Mouse (Mus musculus): ENCODE measurements around the gene Set. TPM values are rescaled to one million over a fixed set of nuclear protein-coding genes. Genes with fewer than 3 reads are reported as not detected.

The Set gene
- total and polyA plus RNA-seq, 3 experiments: 515 to 1,049 (median 902) TPM

DNA sequence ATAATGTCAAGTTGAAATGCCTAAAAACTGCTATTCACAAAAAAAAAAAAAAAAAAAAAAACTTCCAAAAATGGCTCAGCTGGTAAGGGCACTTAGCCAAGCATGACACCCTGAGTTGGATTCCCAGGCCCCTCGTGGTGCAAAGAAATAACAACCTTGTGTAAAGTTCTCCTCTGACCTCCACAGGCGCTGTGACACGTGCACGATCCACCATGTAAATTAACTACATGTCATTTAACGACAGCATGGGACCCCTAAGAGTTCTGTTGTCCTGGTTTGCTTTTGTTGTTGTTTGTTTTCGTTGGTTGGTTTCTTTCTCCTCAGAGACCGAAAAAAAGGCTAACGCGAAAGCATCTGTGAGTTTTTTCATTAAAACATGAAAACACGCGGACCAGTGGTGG, 9.1 kb upstream of the Set start:
- Histone ChIP-seq H3K4me1 (ENCODE audit: control insufficient read depth in 1 of 2, insufficient read depth in 2 of 2) (peaks cover 7 to 20% of the 10 kb centered on the region in 2 experiments), H3K36me3 (replicated peaks in 1 of 2; ENCODE audit: control insufficient read depth in 1 of 2, insufficient read depth in 1 of 2, low read length in 1 of 2) (peaks cover 0 to 24% of the 10 kb centered on the region in 2 experiments), H3K4me3 (replicated peaks in 1 of 3; ENCODE audit: low read depth in 2 of 3, low read length in 2 of 3, poor library complexity in 1 of 3) (peak overlapping the region; percentile 62 to 98 (median 70)), H3K79me2 (replicated peaks; ENCODE audit: control insufficient read depth, extremely low read depth, insufficient read depth, poor library complexity, severe bottlenecking) (no peaks in the 10 kb centered on the region), H3K27ac (ENCODE audit: insufficient read depth, low read depth) (peak overlapping the region; percentile 54; the same call in 1 of the 2 replicates), H3K4me2 (ENCODE audit: insufficient read depth, low read depth, poor library complexity, severe bottlenecking) (peak overlapping the region; percentile 41), H3K27me3 (replicated peaks) (no peaks in the 10 kb centered on the region), H3K9ac (ENCODE audit: insufficient read depth, low read depth) (peak overlapping the region; percentile 92), H3K9me3 (replicated peaks; ENCODE audit: low read length) (no peaks in the 10 kb centered on the region)
- peak; percentile 69 for DNase-seq (ENCODE audit: extremely low read depth)
- in situ Hi-C loops (cut with MboI; ENCODE audit: low pct_ligation_motif_present, low pct_unique_long_range_greater_than_20kb, low sequenced_read_pairs) (loop anchor here (10.0 kb wide), 1 partner anchor 117 kb away; no protein-coding TSS in a partner anchor), dilution Hi-C loops (cut with MboI; ENCODE audit: extremely low pct_ligation_motif_present, extremely low pct_unique_long_range_greater_than_20kb, low sequenced_read_pairs) (no loop called here)
- TF ChIP-seq USF2 (conservative IDR thresholded peaks at IDR 0.05; ENCODE audit: low read depth, low read length): no peak
- no peak for TF ChIP-seq MAFK (IDR thresholded peaks at IDR 0.05; ENCODE audit: insufficient replicate concordance, low read length)
- TF ChIP-seq ZC3H11A (IDR thresholded peaks at IDR 0.05; ENCODE audit: low read depth, low read length): no peak
- peak; percentile 95 for TF ChIP-seq MYC (IDR thresholded peaks at IDR 0.05; ENCODE audit: low read depth, low read length)
- TF ChIP-seq E2F4 (IDR thresholded peaks at IDR 0.05; ENCODE audit: insufficient replicate concordance, low read depth, low read length): no peak
- TF ChIP-seq MAX (IDR thresholded peaks at IDR 0.05; ENCODE audit: low read length): peak; percentile 87
- TF ChIP-seq POLR2A (IDR thresholded peaks at IDR 0.05; ENCODE audit: low read depth, low read length): no peak
- peak; percentile 88 for TF ChIP-seq BHLHE40 (IDR thresholded peaks at IDR 0.05; ENCODE audit: low read depth, low read length)
- TF ChIP-seq ZKSCAN1 (IDR thresholded peaks at IDR 0.05; ENCODE audit: borderline replicate concordance, low read depth, low read length): no peak
- peak; percentile 82 for TF ChIP-seq ZNF384 (IDR thresholded peaks at IDR 0.05; ENCODE audit: low read depth, low read length)
- TF ChIP-seq CTCF (conservative IDR thresholded peaks at IDR 0.05 in 1 of 2, IDR thresholded peaks at IDR 0.05 in 1 of 2; ENCODE audit: low read depth in 2 of 2, low read length in 2 of 2): no peak
- no peak for TF ChIP-seq TBP (conservative IDR thresholded peaks at IDR 0.05; ENCODE audit: low read depth, low read length)
- TF ChIP-seq ETS1 (conservative IDR thresholded peaks at IDR 0.05; ENCODE audit: low read depth, low read length): no peak
- 0 out of 2 replicates have a peak, but pooled peaks have one; percentile 65 for TF ChIP-seq MXI1 (IDR thresholded peaks at IDR 0.05; ENCODE audit: low read depth, low read length)

DNA sequence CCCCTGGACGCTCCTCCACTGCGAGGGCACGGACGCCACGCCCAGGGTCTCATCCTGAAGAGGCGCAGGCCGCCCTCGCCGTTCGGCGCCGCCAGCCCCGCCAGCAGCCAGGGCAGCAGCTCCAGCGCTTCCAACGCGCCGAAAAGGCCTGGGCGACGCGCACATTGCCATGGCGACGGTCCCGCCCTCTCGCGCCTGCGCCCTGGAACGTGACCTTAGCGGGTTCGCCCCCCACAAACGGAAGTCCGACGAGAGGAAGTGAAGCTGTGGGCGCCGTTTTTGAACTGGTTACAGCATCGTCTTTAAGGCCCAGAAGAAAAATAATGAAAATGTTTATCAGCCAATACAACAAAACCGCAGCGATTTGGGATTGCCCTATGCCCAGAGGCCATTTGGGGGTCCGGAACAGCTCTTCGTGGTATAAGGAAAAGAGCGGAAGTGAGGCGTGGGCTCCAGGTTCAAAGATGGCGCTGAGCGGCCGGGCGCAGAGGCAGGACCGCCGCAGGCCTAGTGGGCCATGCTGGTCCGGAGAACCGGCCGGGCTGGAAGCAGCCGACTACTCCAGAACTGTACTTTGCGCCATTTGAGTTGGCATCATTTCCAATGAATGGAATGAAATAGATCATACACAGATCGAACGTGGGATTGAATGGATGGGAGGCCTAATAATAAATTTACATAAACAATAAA, 8.3 kb upstream of the Set start, which contains the start of gene Wdr34:
Gene Wdr34, minus strand, starts transcription at position 183 of the 690 bp plus-strand sequence.
- peak within 1 kb of the TSS; percentile 62 to 98 (median 70) for H3K4me3 ChIP-seq (replicated peaks in 1 of 3; ENCODE audit: low read depth in 2 of 3, low read length in 2 of 3, poor library complexity in 1 of 3)
- H3K4me1 ChIP-seq (ENCODE audit: control insufficient read depth in 1 of 2, insufficient read depth in 2 of 2): peaks cover 7 to 20% of the 10 kb centered on the region in 2 experiments
- DNase-seq (ENCODE audit: extremely low read depth): peak; percentile 96
- in situ Hi-C loops (cut with MboI; ENCODE audit: low pct_ligation_motif_present, low pct_unique_long_range_greater_than_20kb, low sequenced_read_pairs): loop anchor here (10.0 kb wide), 1 partner anchor 116 kb away; no protein-coding TSS in a partner anchor
- peak within 1 kb of the TSS; percentile 92 for H3K9ac ChIP-seq (ENCODE audit: insufficient read depth, low read depth)
- H3K9me3 ChIP-seq (replicated peaks; ENCODE audit: low read length): no peaks in the 10 kb centered on the region
- peaks cover 0 to 24% of the 10 kb centered on the region in 2 experiments for H3K36me3 ChIP-seq (replicated peaks in 1 of 2; ENCODE audit: control insufficient read depth in 1 of 2, insufficient read depth in 1 of 2, low read length in 1 of 2)
- no peaks in the 10 kb centered on the region for H3K79me2 ChIP-seq (replicated peaks; ENCODE audit: control insufficient read depth, extremely low read depth, insufficient read depth, poor library complexity, severe bottlenecking)
- dilution Hi-C loops (cut with MboI; ENCODE audit: extremely low pct_ligation_motif_present, extremely low pct_unique_long_range_greater_than_20kb, low sequenced_read_pairs): no loop called here
- peak within 1 kb of the TSS; percentile 65 for H3K27ac ChIP-seq (ENCODE audit: insufficient read depth, low read depth)
- no peaks in the 10 kb centered on the region for H3K27me3 ChIP-seq (replicated peaks)
- H3K4me2 ChIP-seq (ENCODE audit: insufficient read depth, low read depth, poor library complexity, severe bottlenecking): peak within 1 kb of the TSS; percentile 41
- TF ChIP-seq CHD2 (IDR thresholded peaks at IDR 0.05; ENCODE audit: low read length) (peak; percentile 58; the same call in 1 of the 2 replicates), ZC3H11A (IDR thresholded peaks at IDR 0.05; ENCODE audit: low read depth, low read length) (no peak), MXI1 (IDR thresholded peaks at IDR 0.05; ENCODE audit: low read depth, low read length) (peak; percentile 100), SIN3A (IDR thresholded peaks at IDR 0.05; ENCODE audit: low read length) (peak; percentile 98), JUND (conservative IDR thresholded peaks at IDR 0.05; ENCODE audit: low read depth, low read length) (no peak), RAD21 (IDR thresholded peaks at IDR 0.05; ENCODE audit: low read depth, low read length) (no peak), USF1 (IDR thresholded peaks at IDR 0.05; ENCODE audit: low read depth, low read length) (no peak), CTCF (conservative IDR thresholded peaks at IDR 0.05 in 1 of 2, IDR thresholded peaks at IDR 0.05 in 1 of 2; ENCODE audit: low read depth in 2 of 2, low read length in 2 of 2) (no peak), MAZ (IDR thresholded peaks at IDR 0.05; ENCODE audit: low read depth, low read length) (peak; percentile 66; the same call in 1 of the 2 replicates), BHLHE40 (IDR thresholded peaks at IDR 0.05; ENCODE audit: low read depth, low read length) (no peak), UBTF (IDR thresholded peaks at IDR 0.05; ENCODE audit: low read depth, low read length) (no peak; the same call in 1 of the 2 replicates), TCF12 (IDR thresholded peaks at IDR 0.05; ENCODE audit: low read depth, low read length) (peak; percentile 86), E2F4 (IDR thresholded peaks at IDR 0.05; ENCODE audit: insufficient replicate concordance, low read depth, low read length) (peak; percentile 59; the same call in 1 of the 2 replicates), HCFC1 (IDR thresholded peaks at IDR 0.05; ENCODE audit: low read depth, low read length) (peak; percentile 93), ELF1 (IDR thresholded peaks at IDR 0.05; ENCODE audit: low read depth, low read length) (peak; percentile 89), GABPA (IDR thresholded peaks at IDR 0.05; ENCODE audit: insufficient replicate concordance, low read depth, low read length) (no peak), TBP (conservative IDR thresholded peaks at IDR 0.05; ENCODE audit: low read depth, low read length) (0 out of 2 replicates have a peak, but pooled peaks have one; percentile 71), JUN (IDR thresholded peaks at IDR 0.05; ENCODE audit: insufficient read depth, low read depth, low read length) (no peak), POLR2A (IDR thresholded peaks at IDR 0.05; ENCODE audit: low read depth, low read length) (peak; percentile 80), MYC (IDR thresholded peaks at IDR 0.05; ENCODE audit: low read depth, low read length) (no peak), PAX5 (IDR thresholded peaks at IDR 0.05; ENCODE audit: low read length) (no peak), IRF4 (IDR thresholded peaks at IDR 0.05; ENCODE audit: low read depth, low read length) (0 out of 2 replicates have a peak, but pooled peaks have one; percentile 15), KAT2A (IDR thresholded peaks at IDR 0.05; ENCODE audit: insufficient replicate concordance, low read length) (peak; percentile 80; the same call in 1 of the 2 replicates)

Data from CH12.LX (cell line).